Mouse (Mus musculus) cortical plate, adult 2 months (tissue): ENCODE data around the gene Uggt2. TPM values are rescaled to one million over a fixed set of nuclear protein-coding genes. Genes with fewer than 3 reads are reported as not detected.

Experiments used
- H3K27ac ChIP-seq: fragments of 200-500 bp; 2 replicates; pipeline ENCODE4 v1.5.1; 2012; ENCODE audit warnings: low read length, control low read depth, inconsistent platforms; ENCODE audit not compliant: insufficient read depth
- H3K4me1 ChIP-seq: fragments of 200-500 bp; 2 replicates; pipeline ENCODE4 v1.6.1; 2011; ENCODE audit warnings: low read length; ENCODE audit not compliant: control insufficient read depth, insufficient read depth
- H3K4me3 ChIP-seq: fragments of 200-500 bp; 2 replicates; pipeline ENCODE4 v1.5.1; 2011; ENCODE audit warnings: mild to moderate bottlenecking, low read length, control low read depth; ENCODE audit not compliant: insufficient read depth
- CTCF ChIP-seq: fragments of 200-500 bp; IDR thresholded peaks from 2 replicates; pipeline ENCODE4 v1.5.1; 2011; ENCODE audit warnings: mild to moderate bottlenecking, control low read depth, low read length; ENCODE audit not compliant: insufficient read depth; ENCODE audit errors: extremely low read depth
- POLR2A ChIP-seq: fragments of 200-500 bp; IDR thresholded peaks from 2 replicates; pipeline ENCODE4 v1.6.1; 2011; ENCODE audit warnings: mild to moderate bottlenecking, low read length, control low read depth; ENCODE audit not compliant: insufficient read depth; ENCODE audit errors: extremely low read depth
- polyA plus RNA-seq: library from polyadenylated mRNA; depleted of rRNA; stranded (reverse); fragments of >200 nt; gene quantifications from 2 replicates; pipeline ENCODE4 v1.2.3, GENCODE M21; 2012; rRNA removed

Gene Uggt2
- polyA plus RNA-seq, 1 experiment = 48.1 TPM

DNA sequence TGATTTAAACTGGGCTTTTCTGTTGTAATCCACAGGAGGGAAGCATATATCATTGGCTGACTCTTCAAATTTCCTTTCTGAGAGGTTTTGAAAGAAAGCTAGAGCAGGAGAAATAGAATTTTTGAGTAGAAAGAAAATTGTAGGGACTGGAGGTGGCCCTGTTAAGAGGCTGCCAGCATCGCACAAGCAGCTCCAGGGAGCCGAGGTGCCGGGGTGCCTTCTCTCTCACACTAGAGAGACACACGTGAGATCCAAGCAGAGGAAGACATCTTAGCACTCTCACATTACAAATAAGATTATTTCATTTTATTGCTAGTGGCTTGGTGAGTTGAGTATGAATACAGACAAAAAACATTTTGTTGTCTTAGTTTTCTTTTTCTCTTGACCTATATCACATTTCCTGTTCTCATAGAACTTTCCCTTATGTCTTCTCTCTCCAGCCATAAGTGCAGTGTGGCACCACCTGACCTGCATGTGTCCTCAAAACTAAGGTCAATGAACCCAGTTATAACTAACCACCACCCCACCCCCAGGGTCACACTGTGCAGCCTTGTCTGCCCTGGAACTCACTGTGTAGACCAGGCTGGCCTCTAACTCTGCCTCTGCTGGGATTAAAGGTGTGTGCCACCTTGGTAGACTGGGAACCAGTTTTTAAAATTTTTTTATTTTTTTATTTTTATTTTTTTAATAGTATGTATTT is 158.3 kb downstream of the Uggt2 start:
- H3K4me3 ChIP-seq = no peak overlapping the region
- TF ChIP-seq POLR2A (no peak), CTCF (no peak)
- no peak overlapping the region for H3K27ac ChIP-seq
- peaks cover 6% of the 10 kb centered on the region for H3K4me1 ChIP-seq

DNA sequence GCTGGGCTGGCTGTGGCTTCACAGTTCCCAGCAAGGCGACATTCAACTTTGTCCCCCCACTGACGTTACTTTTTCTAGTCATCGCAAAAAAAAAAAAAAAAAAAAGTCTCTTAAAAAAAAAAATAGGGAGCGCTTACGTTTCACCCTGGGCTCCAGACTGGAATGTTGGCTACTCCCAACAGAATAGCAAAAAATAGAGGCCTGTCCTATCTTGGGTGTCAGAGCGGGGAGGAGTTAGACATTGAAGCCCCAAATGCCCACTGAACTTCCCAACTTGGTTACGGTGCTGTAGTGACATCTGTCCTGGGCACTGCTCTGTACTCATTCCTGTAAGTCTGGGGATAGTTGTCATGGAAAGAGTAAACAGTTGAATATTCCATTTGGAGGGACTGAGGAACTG is 160.7 kb downstream of the Uggt2 start:
- Histone ChIP-seq H3K4me3 (peak overlapping the region; percentile 53), H3K27ac (peak overlapping the region; percentile 97; the same call in 1 of the 2 replicates), H3K4me1 (peaks cover 6% of the 10 kb centered on the region)
- TF ChIP-seq CTCF (no peak), POLR2A (no peak)

DNA sequence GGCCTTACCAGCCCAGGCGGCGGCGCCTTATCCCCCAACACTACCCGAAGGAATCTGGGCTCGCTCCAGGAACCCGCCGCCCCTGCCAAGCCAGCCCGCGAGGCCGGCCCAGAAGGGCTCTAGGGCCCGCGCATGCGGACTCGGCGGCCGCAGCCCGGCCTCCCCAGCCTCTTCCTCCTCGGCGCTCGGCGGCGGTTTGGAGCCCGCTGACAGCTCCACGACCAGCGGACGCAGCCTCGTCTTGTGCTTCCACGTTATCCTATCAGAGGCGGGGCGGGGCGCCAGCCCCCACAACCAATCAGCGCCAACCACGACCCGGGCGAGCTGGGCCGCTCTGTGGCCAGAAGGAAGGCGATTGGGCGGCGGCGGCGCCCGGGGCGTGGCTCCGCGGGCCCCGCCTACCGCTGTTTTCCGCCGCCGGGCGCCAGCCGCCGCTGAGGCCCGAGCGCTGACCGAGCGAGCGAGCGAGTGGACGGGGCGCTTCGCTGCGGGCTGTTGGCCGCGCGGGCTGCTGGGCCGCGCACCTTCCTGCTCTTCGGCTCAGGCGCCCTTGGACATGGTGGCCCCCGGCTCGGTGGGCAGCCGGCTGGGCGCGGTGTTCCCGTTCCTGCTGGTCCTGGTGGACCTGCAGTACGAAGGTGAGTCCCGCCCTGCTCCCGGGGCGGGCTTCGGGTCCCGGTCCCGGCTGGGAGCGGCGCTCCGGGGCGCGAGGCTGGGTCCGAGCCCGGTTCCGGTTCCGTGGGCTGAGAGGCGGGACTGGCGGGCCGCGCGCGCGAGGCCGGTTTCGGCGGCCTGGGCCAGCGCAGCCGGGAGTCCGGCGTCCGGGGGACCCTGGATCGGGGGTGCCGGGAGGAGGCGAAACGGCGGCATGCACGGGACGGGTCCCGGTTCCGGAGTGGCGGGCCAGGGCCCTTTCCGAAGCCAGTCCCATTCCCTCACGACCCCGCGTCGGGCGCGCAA is 161.4 kb downstream of the Uggt2 start, which contains the start of gene Dnajc3:
TSS of gene Dnajc3 (plus strand) at position 444 of the 960 bp plus-strand sequence.
- Histone ChIP-seq H3K4me1 (peaks cover 6% of the 10 kb centered on the region), H3K4me3 (peak within 1 kb of the TSS; percentile 53), H3K27ac (peak within 1 kb of the TSS; percentile 97)
- no peak for TF ChIP-seq CTCF
- peak; percentile 66 for TF ChIP-seq POLR2A

DNA sequence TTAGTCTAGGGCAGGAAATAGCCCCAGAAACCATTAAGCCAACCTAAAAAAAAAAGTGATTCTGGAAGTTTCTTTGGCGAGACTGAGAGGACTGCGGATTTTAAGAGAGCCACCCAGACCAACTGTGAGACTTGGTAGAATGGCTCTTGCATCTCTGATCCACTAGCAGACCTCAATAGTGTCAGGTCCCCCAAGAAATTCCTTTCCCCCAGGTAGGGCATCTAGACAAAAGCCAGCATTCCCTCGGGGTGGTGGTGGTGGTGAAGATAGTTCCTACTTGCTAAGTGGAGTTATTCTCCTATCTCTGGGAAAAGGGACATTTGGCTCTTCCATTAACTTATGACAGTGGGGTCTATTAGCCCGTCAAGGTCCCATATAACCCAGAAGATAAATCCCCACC is 162.3 kb downstream of the Uggt2 start:
- TF ChIP-seq POLR2A (no peak), CTCF (no peak)
- peaks cover 4% of the 10 kb centered on the region for H3K4me1 ChIP-seq
- peak overlapping the region; percentile 53 for H3K4me3 ChIP-seq
- peak overlapping the region; percentile 19; the same call in 1 of the 2 replicates for H3K27ac ChIP-seq

DNA sequence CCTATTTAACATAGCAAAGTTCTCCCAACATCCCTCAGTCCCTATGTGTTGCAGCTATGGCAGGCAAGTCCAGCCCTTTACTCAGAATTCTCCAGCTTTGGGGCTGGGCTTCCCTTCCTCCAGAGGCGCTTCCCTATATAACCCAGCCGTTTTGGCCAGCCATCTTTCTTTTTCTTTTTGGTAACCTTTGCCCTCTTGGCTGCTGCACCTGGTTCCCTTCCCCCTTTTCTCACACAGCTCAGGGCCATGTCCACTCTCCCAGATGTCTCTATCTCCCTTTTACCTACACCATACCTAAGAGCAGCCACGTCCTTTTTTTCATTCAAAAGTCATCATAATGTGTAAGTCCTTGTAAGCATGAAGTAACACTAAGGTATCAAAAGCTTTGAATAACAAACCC is 163.0 kb downstream of the Uggt2 start:
- no peak overlapping the region for H3K27ac ChIP-seq
- peaks cover 3% of the 10 kb centered on the region for H3K4me1 ChIP-seq

More for the DNA sequence above, 163.0 kb downstream of the Uggt2 start:
- H3K4me3 ChIP-seq = no peak overlapping the region
- TF ChIP-seq CTCF (no peak), POLR2A (no peak)

Other genes with a start within 250 kb of the Uggt2 start
- 89.4 and 100 TPM in 2 replicates for gene Dzip1, start 174.0 kb downstream of the Uggt2 start, polyA plus RNA-seq
- 19.7 and 22.2 TPM in 2 replicates for gene Dnajc3, start 161.5 kb downstream of the Uggt2 start, polyA plus RNA-seq
- 16.9 and 17.6 TPM in 2 replicates for gene Hs6st3, start 38.9 kb upstream of the Uggt2 start, polyA plus RNA-seq